Mouse (Mus musculus): ENCODE results near the gene Syne1.

GRCm38 (mm10) chr10:5594457-5594856 lies 43.2 kb upstream of the Syne1 start:
- TF ChIP-seq CTCF (IDR thresholded peaks at IDR 0.05; ENCODE audit: low read depth, low read length) (no peak), POLR2A (IDR thresholded peaks at IDR 0.05; ENCODE audit: extremely low read depth, insufficient read depth, low read length) (no peak)

All from liver, adult 2 months (tissue).